Comparison of ENCODE assay signal across 1 mouse cellular context in the genomic region with DNA sequence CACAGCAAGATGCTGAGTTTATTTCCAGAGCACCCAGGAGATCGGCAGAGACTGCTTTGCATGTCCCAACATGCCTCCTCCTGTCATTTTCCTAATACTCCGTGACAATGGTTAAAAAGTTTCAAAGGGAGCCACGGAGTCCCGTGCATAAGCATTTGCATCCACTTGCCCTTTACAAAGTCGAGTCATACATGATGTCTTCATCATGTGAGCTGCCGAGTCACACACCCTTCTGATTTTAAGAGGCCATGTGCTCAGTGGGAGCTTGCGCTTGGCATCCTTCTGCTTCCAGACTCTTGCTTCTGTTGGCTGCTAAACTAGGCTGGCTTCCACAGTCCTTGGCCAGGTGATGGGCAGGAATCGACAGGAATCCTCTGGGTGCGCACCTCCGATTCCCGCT.
TF ChIP-seq lines count a peak whose summit lies in the region.

No protein-coding gene starts in this region.

TF ChIP-seq in CH12.LX, 34 proteins besides CTCF, POLR2A, EP300 and RAD21 (continued from another document):
- TF ChIP-seq RCOR1 (conservative IDR thresholded peaks at IDR 0.05; ENCODE audit: low read depth, low read length): no peak
- peak; percentile 54; the same call in 1 of the 2 replicates for TF ChIP-seq SIN3A (IDR thresholded peaks at IDR 0.05; ENCODE audit: low read length)
- TF ChIP-seq TBP (conservative IDR thresholded peaks at IDR 0.05; ENCODE audit: low read depth, low read length): no peak
- TF ChIP-seq SMC3 (IDR thresholded peaks at IDR 0.05; ENCODE audit: low read depth, low read length): no peak
- peak; percentile 48; the same call in 1 of the 2 replicates for TF ChIP-seq MXI1 (IDR thresholded peaks at IDR 0.05; ENCODE audit: low read depth, low read length)
- peak; percentile 97 for TF ChIP-seq CHD1 (IDR thresholded peaks at IDR 0.05; ENCODE audit: low read depth, low read length)
- no peak for TF ChIP-seq ZNF384 (IDR thresholded peaks at IDR 0.05; ENCODE audit: low read depth, low read length)
- 0 out of 2 replicates have a peak, but pooled peaks have one; percentile 12 for TF ChIP-seq JUN (IDR thresholded peaks at IDR 0.05; ENCODE audit: insufficient read depth, low read depth, low read length)
- TF ChIP-seq MEF2A (IDR thresholded peaks at IDR 0.05; ENCODE audit: borderline replicate concordance, low read depth, low read length): peak; percentile 72; the same call in 1 of the 2 replicates
- no peak; the same call in 1 of the 2 replicates for TF ChIP-seq MAZ (IDR thresholded peaks at IDR 0.05; ENCODE audit: low read depth, low read length)
TF ChIP-seq in CH12.LX: peak in this region for 12.
